Mouse (Mus musculus): ENCODE measurements around the gene Icam5. TPM values are rescaled to one million over a fixed set of nuclear protein-coding genes. Genes with fewer than 3 reads are reported as not detected.

Icam5 gene
- polyA plus RNA-seq, 1 experiment from 2014 or later, result 0.10 TPM

DNA sequence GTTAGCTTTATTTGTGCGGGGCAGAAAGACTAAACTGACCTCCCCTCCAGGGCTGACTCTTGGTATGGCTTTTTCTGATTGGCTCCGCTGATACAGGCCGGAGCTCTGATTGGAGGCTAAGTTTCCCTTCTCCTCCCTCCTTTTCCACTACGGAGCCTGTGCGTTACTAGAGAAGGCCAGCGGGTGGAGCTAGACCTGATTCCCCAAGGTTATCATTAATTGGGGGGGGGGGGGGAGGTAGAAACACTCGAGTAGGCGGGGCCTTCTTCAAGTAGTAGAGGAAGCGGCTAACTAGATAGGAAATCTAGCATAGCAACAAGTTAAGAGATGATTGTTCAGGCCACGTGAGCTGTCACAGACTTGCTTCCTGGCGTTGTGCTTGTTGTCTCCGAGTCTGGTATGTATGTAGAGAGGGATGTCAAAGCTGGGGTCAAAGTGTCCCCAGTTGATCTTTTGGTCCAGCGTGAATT is 1.1 kb upstream of the Icam5 start:
- H3K27me3 ChIP-seq (replicated peaks; ENCODE audit: control insufficient read depth, insufficient read depth, low read length), result peaks cover 45% of the 10 kb centered on the region
- H3K9ac ChIP-seq (ENCODE audit: low read depth, low read length), result peak overlapping the region; percentile 8; the same call in 1 of the 2 replicates
- H3K27ac ChIP-seq (ENCODE audit: low read length), result no peak overlapping the region
- peak overlapping the region; percentile 97 for H3K4me2 ChIP-seq (ENCODE audit: low read depth, low read length)
- H3K9me3 ChIP-seq (ENCODE audit: control insufficient read depth, low read length), result no peaks in the 10 kb centered on the region
- WGBS, result under 1% methylated on average over 13 of the region's 13 CpGs
- H3K4me1 ChIP-seq (ENCODE audit: control insufficient read depth, insufficient read depth, low read length), result peaks cover 43% of the 10 kb centered on the region
- ATAC-seq, result peak; percentile 75
- H3K4me3 ChIP-seq (ENCODE audit: low read length), result peak overlapping the region; percentile 62
- H3K36me3 ChIP-seq (ENCODE audit: control insufficient read depth, insufficient read depth, low read length), result no peaks in the 10 kb centered on the region

DNA sequence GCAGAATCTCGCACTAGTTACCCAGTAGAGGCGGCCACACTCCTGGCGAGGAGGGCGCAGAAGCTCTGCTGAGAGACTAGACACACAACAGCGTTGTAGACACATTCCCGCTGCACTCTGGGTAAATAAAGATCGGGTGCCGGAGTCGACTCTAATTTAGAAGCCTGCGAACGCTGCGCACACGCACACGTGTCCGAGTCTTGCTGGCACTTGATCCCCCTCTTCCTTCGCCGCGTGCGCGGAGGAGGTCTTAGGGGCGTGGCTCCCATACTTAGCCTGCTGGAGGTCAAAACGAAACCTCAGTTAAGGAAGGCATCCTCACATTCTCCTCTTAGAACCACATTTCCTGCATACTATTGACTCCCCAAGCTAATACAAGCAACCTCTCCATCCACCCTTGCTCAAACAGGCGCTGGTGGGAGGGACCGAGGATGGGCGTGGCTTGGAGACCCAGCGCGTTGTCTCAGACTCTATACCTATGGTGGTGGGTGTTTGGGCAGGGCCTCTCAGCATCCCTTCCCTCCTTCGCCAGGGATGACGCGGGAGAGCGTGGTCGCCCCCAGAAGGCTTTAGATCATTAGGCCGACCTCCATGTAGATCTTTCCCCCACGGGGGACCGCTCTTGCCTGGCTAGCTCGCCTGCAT is 500 bp upstream of the Icam5 start:
- H3K4me2 ChIP-seq (ENCODE audit: low read depth, low read length), result peak overlapping the region; percentile 97
- H3K4me1 ChIP-seq (ENCODE audit: control insufficient read depth, insufficient read depth, low read length), result peaks cover 43% of the 10 kb centered on the region
- H3K36me3 ChIP-seq (ENCODE audit: control insufficient read depth, insufficient read depth, low read length), result no peaks in the 10 kb centered on the region
- H3K9me3 ChIP-seq (ENCODE audit: control insufficient read depth, low read length), result no peaks in the 10 kb centered on the region
- peak overlapping the region; percentile 62 for H3K4me3 ChIP-seq (ENCODE audit: low read length)
- H3K9ac ChIP-seq (ENCODE audit: low read depth, low read length), result peak overlapping the region; percentile 59; the same call in 1 of the 2 replicates
- peak; percentile 19 for ATAC-seq
- H3K27ac ChIP-seq (ENCODE audit: low read length), result no peak overlapping the region
- under 1% methylated on average over 36 of the region's 36 CpGs for WGBS
- peaks cover 51% of the 10 kb centered on the region for H3K27me3 ChIP-seq (replicated peaks; ENCODE audit: control insufficient read depth, insufficient read depth, low read length)

DNA sequence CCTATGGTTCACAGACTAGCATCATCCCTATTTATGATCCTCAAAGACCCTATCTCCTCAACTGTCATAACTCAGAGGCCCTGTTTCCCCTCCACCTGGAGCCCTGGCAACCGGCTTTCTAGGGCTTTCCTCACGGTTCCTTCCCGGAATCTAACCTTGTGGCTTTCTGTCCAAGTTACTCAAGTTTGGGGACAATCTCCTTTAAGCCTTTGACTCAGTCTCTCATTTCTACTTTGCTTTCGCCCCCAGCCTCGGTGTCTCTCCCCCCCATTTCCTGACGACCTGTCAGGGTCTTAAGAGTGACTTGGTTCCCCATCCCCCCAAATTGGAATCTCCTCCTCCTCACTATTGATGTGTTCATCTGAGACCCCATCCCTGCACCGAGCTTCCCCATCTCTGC is 618 bp downstream of the Icam5 start:
- H3K4me3 ChIP-seq (ENCODE audit: low read length), result peak overlapping the region; percentile 62
- 2% methylated on average over 7 of the region's 7 CpGs for WGBS
- H3K36me3 ChIP-seq (ENCODE audit: control insufficient read depth, insufficient read depth, low read length), result no peaks in the 10 kb centered on the region
- H3K27ac ChIP-seq (ENCODE audit: low read length), result no peak overlapping the region
- H3K4me2 ChIP-seq (ENCODE audit: low read depth, low read length), result peak overlapping the region; percentile 98
- H3K4me1 ChIP-seq (ENCODE audit: control insufficient read depth, insufficient read depth, low read length), result peaks cover 52% of the 10 kb centered on the region
- ATAC-seq, result no peak
- H3K9me3 ChIP-seq (ENCODE audit: control insufficient read depth, low read length), result no peaks in the 10 kb centered on the region
- no peak overlapping the region for H3K9ac ChIP-seq (ENCODE audit: low read depth, low read length)
- peaks cover 62% of the 10 kb centered on the region for H3K27me3 ChIP-seq (replicated peaks; ENCODE audit: control insufficient read depth, insufficient read depth, low read length)

DNA sequence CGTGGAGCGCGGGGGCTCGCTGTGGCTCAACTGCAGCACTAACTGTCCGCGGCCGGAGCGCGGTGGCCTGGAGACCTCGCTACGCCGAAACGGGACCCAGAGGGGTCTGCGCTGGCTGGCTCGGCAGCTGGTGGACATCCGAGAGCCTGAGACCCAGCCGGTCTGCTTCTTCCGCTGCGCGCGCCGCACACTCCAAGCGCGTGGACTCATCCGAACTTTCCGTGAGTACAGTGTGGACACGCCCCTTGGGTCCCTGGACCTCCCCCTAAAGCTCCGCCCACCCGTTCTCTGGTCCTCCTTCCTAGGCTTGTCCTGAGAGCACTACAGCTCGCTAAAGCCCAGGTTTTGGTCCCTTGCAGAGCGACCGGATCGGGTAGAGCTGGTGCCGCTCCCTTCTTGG is 1.3 kb downstream of the Icam5 start:
- peaks cover 56% of the 10 kb centered on the region for H3K4me1 ChIP-seq (ENCODE audit: control insufficient read depth, insufficient read depth, low read length)
- peak overlapping the region; percentile 64 for H3K9ac ChIP-seq (ENCODE audit: low read depth, low read length)
- peak overlapping the region; percentile 98 for H3K4me2 ChIP-seq (ENCODE audit: low read depth, low read length)
- peak overlapping the region; percentile 62 for H3K4me3 ChIP-seq (ENCODE audit: low read length)
- H3K27me3 ChIP-seq (replicated peaks; ENCODE audit: control insufficient read depth, insufficient read depth, low read length), result peaks cover 69% of the 10 kb centered on the region
- no peaks in the 10 kb centered on the region for H3K9me3 ChIP-seq (ENCODE audit: control insufficient read depth, low read length)
- WGBS, result under 1% methylated on average over 34 of the region's 34 CpGs
- peak; percentile 61 for ATAC-seq
- no peak overlapping the region for H3K27ac ChIP-seq (ENCODE audit: low read length)
- no peaks in the 10 kb centered on the region for H3K36me3 ChIP-seq (ENCODE audit: control insufficient read depth, insufficient read depth, low read length)

DNA sequence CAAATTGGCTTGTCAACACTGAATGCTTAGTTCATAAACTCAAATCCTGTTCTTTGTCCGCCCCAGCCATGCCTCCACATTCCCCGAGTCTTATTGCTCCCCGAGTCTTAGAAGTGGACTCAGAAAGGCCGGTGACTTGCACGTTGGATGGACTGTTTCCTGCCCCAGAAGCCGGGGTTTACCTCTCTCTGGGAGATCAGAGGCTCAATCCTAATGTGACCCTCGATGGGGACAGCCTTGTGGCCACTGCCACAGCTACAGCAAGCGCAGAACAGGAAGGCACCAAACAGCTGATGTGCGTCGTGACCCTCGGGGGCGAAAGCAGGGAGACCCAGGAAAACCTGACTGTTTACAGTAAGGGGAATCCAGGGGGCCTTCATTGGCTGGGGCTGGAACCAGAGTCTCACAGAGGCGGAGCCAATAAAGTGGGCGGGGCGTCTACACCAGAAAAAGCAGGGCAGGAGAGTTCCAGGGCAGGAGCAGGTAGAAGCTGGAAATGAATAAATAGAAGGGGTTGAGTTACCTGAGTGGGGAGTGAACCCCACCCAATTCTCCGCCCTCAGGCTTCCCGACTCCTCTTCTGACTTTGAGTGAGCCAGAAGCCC is 2.7 kb downstream of the Icam5 start:
- Histone ChIP-seq H3K27me3 (replicated peaks; ENCODE audit: control insufficient read depth, insufficient read depth, low read length) (peaks cover 73% of the 10 kb centered on the region), H3K36me3 (ENCODE audit: control insufficient read depth, insufficient read depth, low read length) (no peaks in the 10 kb centered on the region), H3K9me3 (ENCODE audit: control insufficient read depth, low read length) (no peaks in the 10 kb centered on the region), H3K4me2 (ENCODE audit: low read depth, low read length) (no peak overlapping the region), H3K9ac (ENCODE audit: low read depth, low read length) (no peak overlapping the region), H3K4me3 (ENCODE audit: low read length) (no peak overlapping the region), H3K4me1 (ENCODE audit: control insufficient read depth, insufficient read depth, low read length) (peaks cover 50% of the 10 kb centered on the region), H3K27ac (ENCODE audit: low read length) (no peak overlapping the region)
- WGBS, result 5% methylated on average over 17 of the region's 17 CpGs
- ATAC-seq, result no peak

DNA sequence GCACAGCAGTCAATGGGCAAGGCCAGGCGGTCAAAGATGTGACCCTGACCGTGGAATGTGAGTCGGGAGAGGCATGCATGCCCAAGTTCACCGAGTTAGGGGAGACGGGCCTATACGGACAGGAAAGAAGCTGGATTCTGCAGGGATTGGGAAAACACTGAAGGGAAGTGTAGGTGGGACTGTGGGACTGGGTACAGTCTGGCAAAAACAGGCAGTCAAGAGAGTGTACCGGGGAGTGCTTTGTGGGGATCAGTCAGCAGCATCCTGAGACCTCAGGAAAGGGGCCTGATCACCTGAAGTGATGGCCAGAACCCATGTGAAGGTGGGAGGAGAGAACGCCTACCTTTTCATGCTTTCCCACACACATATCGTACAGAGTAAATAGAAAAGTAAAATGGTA is 3.7 kb downstream of the Icam5 start:
- Histone ChIP-seq H3K4me2 (ENCODE audit: low read depth, low read length) (no peak overlapping the region), H3K4me3 (ENCODE audit: low read length) (no peak overlapping the region), H3K27ac (ENCODE audit: low read length) (no peak overlapping the region), H3K9ac (ENCODE audit: low read depth, low read length) (no peak overlapping the region), H3K4me1 (ENCODE audit: control insufficient read depth, insufficient read depth, low read length) (peaks cover 44% of the 10 kb centered on the region), H3K36me3 (ENCODE audit: control insufficient read depth, insufficient read depth, low read length) (no peaks in the 10 kb centered on the region), H3K27me3 (replicated peaks; ENCODE audit: control insufficient read depth, insufficient read depth, low read length) (peaks cover 69% of the 10 kb centered on the region), H3K9me3 (ENCODE audit: control insufficient read depth, low read length) (no peaks in the 10 kb centered on the region)
- WGBS, result 28% methylated on average over 9 of the region's 9 CpGs
- no peak for ATAC-seq

DNA sequence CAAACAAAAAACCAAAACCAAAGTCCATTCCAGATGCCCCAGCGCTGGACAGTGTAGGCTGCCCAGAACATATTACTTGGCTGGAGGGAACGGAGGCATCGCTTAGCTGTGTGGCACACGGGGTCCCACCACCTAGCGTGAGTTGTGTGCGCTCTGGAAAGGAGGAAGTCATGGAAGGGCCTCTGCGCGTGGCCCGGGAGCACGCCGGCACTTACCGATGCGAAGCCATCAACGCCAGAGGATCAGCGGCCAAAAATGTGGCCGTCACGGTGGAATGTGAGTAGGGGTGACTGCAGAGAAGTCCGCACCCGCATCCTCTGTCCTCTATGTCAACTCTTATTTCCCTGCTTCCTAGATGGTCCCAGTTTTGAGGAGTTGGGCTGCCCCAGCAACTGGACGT is 4.3 kb downstream of the Icam5 start:
- Histone ChIP-seq H3K9me3 (ENCODE audit: control insufficient read depth, low read length) (no peaks in the 10 kb centered on the region), H3K9ac (ENCODE audit: low read depth, low read length) (no peak overlapping the region), H3K27me3 (replicated peaks; ENCODE audit: control insufficient read depth, insufficient read depth, low read length) (peaks cover 69% of the 10 kb centered on the region), H3K4me1 (ENCODE audit: control insufficient read depth, insufficient read depth, low read length) (peaks cover 40% of the 10 kb centered on the region), H3K36me3 (ENCODE audit: control insufficient read depth, insufficient read depth, low read length) (no peaks in the 10 kb centered on the region), H3K4me2 (ENCODE audit: low read depth, low read length) (no peak overlapping the region), H3K4me3 (ENCODE audit: low read length) (0 out of 2 replicates have a peak overlapping the region, but pooled peaks have one; percentile 3), H3K27ac (ENCODE audit: low read length) (no peak overlapping the region)
- 17% methylated on average over 20 of the region's 20 CpGs for WGBS
- no peak for ATAC-seq

DNA sequence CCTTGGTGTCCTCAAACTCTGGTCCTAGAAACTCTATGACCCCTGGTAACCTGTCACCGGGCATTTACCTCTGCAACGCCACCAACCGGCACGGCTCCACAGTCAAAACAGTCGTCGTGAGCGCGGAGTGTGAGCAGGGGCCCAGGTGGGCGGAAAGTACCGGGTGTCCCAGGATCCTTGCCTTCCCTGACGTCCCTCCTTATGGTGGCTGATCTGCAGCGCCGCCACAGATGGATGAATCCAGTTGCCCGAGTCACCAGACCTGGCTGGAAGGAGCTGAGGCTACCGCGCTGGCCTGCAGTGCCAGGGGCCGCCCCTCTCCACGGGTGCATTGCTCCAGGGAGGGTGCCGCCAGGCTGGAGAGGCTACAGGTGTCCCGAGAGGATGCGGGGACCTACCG is 4.8 kb downstream of the Icam5 start:
- WGBS, result 4% methylated on average over 22 of the region's 22 CpGs
- H3K27me3 ChIP-seq (replicated peaks; ENCODE audit: control insufficient read depth, insufficient read depth, low read length), result peaks cover 67% of the 10 kb centered on the region
- no peak for ATAC-seq
- H3K4me3 ChIP-seq (ENCODE audit: low read length), result no peak overlapping the region
- peaks cover 39% of the 10 kb centered on the region for H3K4me1 ChIP-seq (ENCODE audit: control insufficient read depth, insufficient read depth, low read length)
- H3K9me3 ChIP-seq (ENCODE audit: control insufficient read depth, low read length), result no peaks in the 10 kb centered on the region
- no peak overlapping the region for H3K27ac ChIP-seq (ENCODE audit: low read length)
- H3K36me3 ChIP-seq (ENCODE audit: control insufficient read depth, insufficient read depth, low read length), result no peaks in the 10 kb centered on the region
- no peak overlapping the region for H3K9ac ChIP-seq (ENCODE audit: low read depth, low read length)
- no peak overlapping the region; the same call in 1 of the 2 replicates for H3K4me2 ChIP-seq (ENCODE audit: low read depth, low read length)

DNA sequence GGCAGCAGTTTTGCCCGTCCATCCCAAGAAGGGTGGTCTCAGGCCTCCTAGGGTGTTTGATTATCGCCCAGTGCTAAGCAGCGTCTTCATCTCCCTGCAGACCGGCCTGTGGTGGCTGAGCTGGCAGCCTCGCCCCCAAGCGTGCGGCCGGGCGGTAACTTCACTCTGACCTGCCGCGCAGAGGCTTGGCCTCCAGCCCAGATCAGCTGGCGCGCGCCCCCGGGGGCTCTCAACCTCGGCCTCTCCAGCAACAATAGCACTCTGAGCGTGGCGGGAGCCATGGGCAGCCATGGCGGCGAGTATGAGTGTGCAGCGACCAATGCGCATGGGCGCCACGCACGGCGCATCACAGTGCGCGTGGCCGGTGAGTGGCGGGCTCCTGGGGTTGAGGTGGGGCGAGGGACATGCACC is 5.6 kb downstream of the Icam5 start:
- no peak for ATAC-seq

More for the DNA sequence above, 5.6 kb downstream of the Icam5 start:
- H3K4me3 ChIP-seq (ENCODE audit: low read length), result peak overlapping the region; percentile 48
- H3K4me2 ChIP-seq (ENCODE audit: low read depth, low read length), result peak overlapping the region; percentile 64
- peaks cover 59% of the 10 kb centered on the region for H3K27me3 ChIP-seq (replicated peaks; ENCODE audit: control insufficient read depth, insufficient read depth, low read length)
- H3K9me3 ChIP-seq (ENCODE audit: control insufficient read depth, low read length), result no peaks in the 10 kb centered on the region
- 4% methylated on average over 31 of the region's 31 CpGs for WGBS
- H3K27ac ChIP-seq (ENCODE audit: low read length), result no peak overlapping the region
- H3K9ac ChIP-seq (ENCODE audit: low read depth, low read length), result peak overlapping the region; percentile 59; the same call in 1 of the 2 replicates
- H3K36me3 ChIP-seq (ENCODE audit: control insufficient read depth, insufficient read depth, low read length), result no peaks in the 10 kb centered on the region
- H3K4me1 ChIP-seq (ENCODE audit: control insufficient read depth, insufficient read depth, low read length), result peaks cover 31% of the 10 kb centered on the region
